In genomic region chr4:152880368-152880767, GRCm38 (mm10) we compare ENCODE assay signal across 20 mouse cellular contexts.
DNase-seq lines count a peak whose midpoint lies in the region; ATAC-seq and TF ChIP-seq lines count a peak whose summit lies in the region.
"Had no signal": no experiment of that assay in that cellular context is flagged by ENCODE, and none has a peak within 500 bp of the region (broad histone marks: within the 10 kb centered on the region; RNA-seq: fewer than 3 reads in every experiment).

No protein-coding gene starts in this region.

- H3K4me3 ChIP-seq in megakaryocyte, embryonic 14.5 days (replicated peaks): peak overlapping the region; percentile 85
- H3K4me3 ChIP-seq in G1E (ENCODE audit: low read depth, low read length) (peak overlapping the region; percentile 57), myocyte (no peak overlapping the region)
- H3K4me3 ChIP-seq: embryonic facial prominence, embryonic 10.5 days; embryonic facial prominence, embryonic 12.5 days; forebrain, embryonic 13.5 days; forebrain, embryonic 15.5 days had no signal

- peaks cover 98% of the 10 kb centered on the region for H3K9me3 ChIP-seq in megakaryocyte, embryonic 14.5 days
- peaks cover 86% of the 10 kb centered on the region for H3K9me3 ChIP-seq in G1E (replicated peaks)
- H3K9me3 ChIP-seq: embryonic facial prominence, embryonic 12.5 days; forebrain, embryonic 15.5 days had no signal

- H3K27me3 ChIP-seq in megakaryocyte, embryonic 14.5 days (replicated peaks): no peaks in the 10 kb centered on the region
- H3K27me3 ChIP-seq in G1E (ENCODE audit: insufficient read depth, low read length) (no peaks in the 10 kb centered on the region), myocyte (ENCODE audit: control insufficient read depth, insufficient read depth, insufficient read length) (no peaks in the 10 kb centered on the region)
- H3K27me3 ChIP-seq: embryonic facial prominence, embryonic 12.5 days; forebrain, embryonic 13.5 days; forebrain, embryonic 15.5 days; Patski had no signal

- peak overlapping the region; percentile 38 for H3ac ChIP-seq in myocyte (ENCODE audit: control insufficient read depth, insufficient read length)

- TF ChIP-seq POLR2A in myocyte (IDR thresholded peaks at IDR 0.05; ENCODE audit: insufficient read length, low read depth): no peak

- no peak for DNase-seq in G1E (ENCODE audit: low spot score)
- DNase-seq in frontal cortex, postnatal 36 days (ENCODE audit: low spot score in 2 of 2): no peak
- DNase-seq: adrenal gland, adult 8-10 months; adrenal gland, postnatal 14 days; adrenal gland, postnatal 36 days; cerebellum, adult 11-12 months; cerebellum, adult 2 months; cerebellum, adult 9-10 months; cerebellum, postnatal 10 days; cerebellum, postnatal 25 days; forebrain, postnatal 0 days had no signal

- H3K4me2 ChIP-seq in myocyte (ENCODE audit: low read depth): no peak overlapping the region
- H3K4me2 ChIP-seq: embryonic facial prominence, embryonic 12.5 days; forebrain, embryonic 13.5 days; forebrain, embryonic 15.5 days had no signal

- H3K79me2 ChIP-seq in myocyte (ENCODE audit: control insufficient read depth, insufficient read depth): no peaks in the 10 kb centered on the region

- TF ChIP-seq CTCF in G1E (IDR thresholded peaks at IDR 0.05; ENCODE audit: low read depth, low read length): no peak

- H3K4me1 ChIP-seq in megakaryocyte, embryonic 14.5 days: peaks cover 5% of the 10 kb centered on the region; the same call in 1 of the 2 replicates
- H3K4me1 ChIP-seq in G1E (ENCODE audit: insufficient read depth, low read depth, low read length): no peaks in the 10 kb centered on the region
- H3K4me1 ChIP-seq: embryonic facial prominence, embryonic 10.5 days; embryonic facial prominence, embryonic 12.5 days had no signal

- no peaks in the 10 kb centered on the region for H3K36me3 ChIP-seq in megakaryocyte, embryonic 14.5 days (replicated peaks; ENCODE audit: low read length)
- H3K36me3 ChIP-seq in G1E (replicated peaks) (no peaks in the 10 kb centered on the region), myocyte (ENCODE audit: control insufficient read depth, insufficient read depth) (no peaks in the 10 kb centered on the region)
- H3K36me3 ChIP-seq: embryonic facial prominence, embryonic 10.5 days; embryonic facial prominence, embryonic 12.5 days; forebrain, embryonic 15.5 days had no signal

- ATAC-seq in megakaryocyte, adult 5-6 weeks (ENCODE audit: poor library complexity, severe bottlenecking): no peak
- ATAC-seq in G1E (ENCODE audit: extremely low read depth, insufficient number of reproducible peaks, low FRiP score, poor library complexity, severe bottlenecking): no peak
- ATAC-seq: activated CD4-positive, CD25-positive, alpha-beta regulatory T cell, adult 4 months; forebrain, embryonic 13.5 days; forebrain, embryonic 15.5 days; forebrain, postnatal 0 days; Patski had no signal

TF ChIP-seq in myocyte, 11 proteins besides CTCF, POLR2A, EP300 and RAD21:
- TF ChIP-seq E2F4 (IDR thresholded peaks at IDR 0.05; ENCODE audit: insufficient read depth): no peak
- TF ChIP-seq USF1 (IDR thresholded peaks at IDR 0.05; ENCODE audit: low read depth): no peak
- no peak for TF ChIP-seq POLR2AphosphoS2 (IDR thresholded peaks at IDR 0.05; ENCODE audit: insufficient read length, low read depth)
- TF ChIP-seq TCF3 (IDR thresholded peaks at IDR 0.05; ENCODE audit: insufficient read length, low read depth): no peak
- TF ChIP-seq MAX (IDR thresholded peaks at IDR 0.05; ENCODE audit: low read depth): no peak
TF ChIP-seq in myocyte: peak in this region for 0.
